Mouse (Mus musculus) natural killer cell, adult 2 months (primary cell): ENCODE results near the gene Pcsk2.

ENCODE experiments used
- DNase-seq, 2 experiments: peaks; one replicate each; pipeline ENCODE4 v3.0.0; 2022; ENCODE audit warnings: low spot score in 2 of 2

Gene Pcsk2

DNA sequence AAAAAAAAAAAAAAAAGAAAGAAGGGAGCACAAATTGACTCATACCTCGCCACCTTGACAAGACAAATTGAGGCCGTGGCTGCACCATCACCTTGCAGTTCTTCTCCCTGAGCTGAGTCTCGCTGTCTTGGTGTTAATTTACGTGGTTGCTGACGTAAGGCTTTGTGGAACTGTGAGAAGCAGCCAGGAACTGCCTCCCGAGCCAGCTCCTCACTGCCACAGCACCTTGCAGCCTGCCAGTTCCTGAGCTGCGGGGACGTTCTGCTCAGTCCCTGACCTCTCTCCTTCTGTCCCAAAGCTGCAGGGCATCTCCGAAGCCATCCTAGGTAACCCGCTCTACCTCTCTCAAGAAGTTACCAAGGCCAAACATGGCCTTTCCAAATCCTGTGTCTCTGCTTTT is 186.5 kb downstream of the Pcsk2 start:
- DNase-seq: no peak

DNA sequence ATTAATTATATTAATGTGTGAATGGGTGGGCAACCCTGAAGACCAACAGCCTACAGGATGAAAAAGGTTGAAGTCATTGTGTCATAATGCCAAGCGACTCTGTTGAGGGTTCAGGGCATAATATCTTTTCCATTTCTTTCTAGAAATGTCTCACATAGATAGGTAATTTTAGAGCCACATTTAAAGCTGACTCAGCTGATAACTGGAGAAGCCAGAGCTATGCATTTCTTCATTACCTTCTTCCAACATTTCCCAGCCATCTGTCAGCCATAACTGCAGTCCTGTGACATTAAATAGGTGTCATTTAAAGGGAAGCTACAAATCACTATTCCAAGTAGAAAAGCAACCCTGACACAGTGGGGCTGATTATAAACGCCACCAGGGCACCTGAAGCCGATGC is 189.5 kb downstream of the Pcsk2 start:
- no peak for DNase-seq

DNA sequence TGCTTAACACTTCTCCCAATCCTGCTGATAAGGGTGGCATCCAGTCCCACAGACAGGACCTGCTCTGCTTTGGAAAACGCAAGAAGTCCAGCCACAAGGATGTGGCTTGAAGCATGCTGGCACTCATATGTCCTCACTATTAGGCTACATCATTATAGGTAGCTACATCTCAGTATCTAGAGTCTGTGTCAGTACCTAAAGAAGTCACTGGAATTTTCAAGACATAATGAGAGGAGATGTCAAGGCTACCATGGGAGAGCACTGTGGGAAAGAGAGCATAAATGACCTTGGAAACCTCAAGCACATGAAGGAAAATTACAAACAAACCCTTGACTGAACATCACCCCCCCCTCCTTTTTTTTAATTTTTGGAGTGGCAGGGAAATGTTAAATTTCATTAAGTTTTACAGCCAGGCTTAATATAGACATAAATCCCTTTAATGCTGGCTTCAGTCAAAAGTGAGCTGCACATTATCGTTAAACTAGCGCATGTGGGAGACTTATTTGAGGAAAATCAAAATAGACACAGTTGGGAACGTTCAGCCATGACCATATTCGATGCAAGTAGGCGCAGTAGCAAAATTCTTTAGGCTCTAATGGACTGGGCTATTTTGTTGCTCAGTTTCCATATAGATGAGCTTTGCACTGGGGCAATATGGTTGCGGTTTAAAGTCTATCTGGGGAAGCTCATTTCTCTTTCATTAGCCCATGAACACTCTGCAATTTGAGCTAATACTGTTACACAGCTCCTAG is 193.7 kb downstream of the Pcsk2 start:
- DNase-seq: no peak

DNA sequence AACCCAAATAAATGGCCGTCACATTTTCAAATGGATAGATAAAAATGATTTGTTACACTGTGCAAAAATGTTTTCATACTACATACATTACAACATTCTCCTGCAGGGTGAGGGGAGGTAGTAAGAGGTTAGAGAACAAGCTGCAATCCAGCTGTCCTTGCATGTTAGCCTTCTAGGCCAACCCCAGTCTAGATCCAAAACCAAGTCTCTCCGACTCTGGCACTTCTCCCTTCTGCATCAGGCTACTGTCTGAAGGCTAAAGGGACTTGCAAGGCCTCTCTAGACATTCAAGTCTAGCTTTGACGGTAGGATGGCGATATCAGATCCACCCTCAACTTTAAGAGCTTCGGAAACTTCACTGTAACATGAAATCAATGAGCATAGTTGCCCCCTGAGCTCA is 196.5 kb downstream of the Pcsk2 start:
- DNase-seq: no peak

DNA sequence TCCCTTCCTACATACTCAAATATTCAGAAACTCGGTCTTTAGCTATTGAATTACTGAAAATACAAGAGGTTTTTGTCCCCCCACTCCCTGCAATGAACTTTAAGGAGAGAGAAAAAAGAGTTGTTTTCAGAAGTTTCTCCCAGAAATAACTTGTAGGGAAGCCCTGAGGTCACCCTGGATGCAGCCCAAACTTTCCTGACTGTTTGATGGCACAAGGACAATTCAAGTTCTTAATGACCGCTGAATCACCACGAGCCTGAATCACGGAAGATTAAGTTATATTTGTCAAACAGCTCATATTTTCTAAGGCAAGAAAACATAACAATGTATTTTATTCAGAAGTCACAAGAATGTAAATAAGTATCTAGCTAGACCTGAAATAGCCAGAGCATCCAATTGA is 197.1 kb downstream of the Pcsk2 start:
- DNase-seq: no peak

DNA sequence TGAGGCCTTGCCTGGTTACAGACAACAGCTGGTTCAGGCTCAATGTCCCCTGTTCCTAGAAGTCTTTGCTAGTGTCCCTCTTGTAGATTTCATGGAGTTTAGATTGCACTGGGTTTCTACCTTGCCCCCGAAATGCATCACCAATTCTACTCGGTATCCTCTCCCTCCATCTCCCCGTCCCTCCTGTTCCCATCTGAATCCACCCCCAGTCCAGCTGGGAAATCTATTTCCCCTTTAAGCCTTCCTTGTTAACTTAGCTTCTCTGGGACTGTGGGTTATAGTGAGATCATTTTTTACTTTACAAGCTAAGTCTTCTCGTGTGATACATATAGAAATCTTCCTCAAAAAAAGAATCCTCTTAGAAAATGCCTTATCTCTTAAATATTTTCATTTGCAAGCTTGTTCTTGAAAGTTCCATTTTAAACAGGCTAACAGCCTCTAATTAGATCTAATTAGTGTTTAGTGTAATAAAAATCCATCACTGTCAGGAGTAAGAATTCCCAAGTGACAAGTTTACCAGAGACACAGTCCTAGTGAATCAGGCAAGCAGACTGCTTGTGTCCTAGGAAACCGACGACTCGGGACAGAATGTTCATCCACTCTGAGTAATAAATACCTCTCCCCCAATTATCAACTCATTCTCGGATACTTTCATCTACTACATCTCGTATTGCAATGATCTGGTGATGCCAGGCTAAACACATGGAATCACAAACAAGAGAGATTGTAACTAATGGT is 206.3 kb downstream of the Pcsk2 start:
- DNase-seq: no peak

DNA sequence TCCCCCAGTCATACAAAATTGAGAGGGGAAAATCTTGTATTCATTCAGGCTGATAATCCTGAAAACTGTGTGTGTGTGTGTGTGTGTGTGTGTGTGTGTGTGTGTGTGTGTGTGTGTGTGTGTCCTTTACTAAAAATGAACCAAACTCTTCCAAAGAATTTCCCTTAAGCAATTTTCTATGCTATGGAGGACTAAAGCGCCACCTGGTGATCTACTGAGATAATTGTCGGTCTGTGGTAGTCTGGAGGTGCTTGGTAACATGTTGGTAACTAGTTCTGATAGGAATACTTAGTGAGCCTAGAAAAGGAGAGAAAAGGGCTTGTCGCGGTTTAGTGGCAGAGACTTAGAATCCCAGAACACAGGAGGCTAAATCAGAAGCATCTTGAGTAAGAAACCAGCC is 230.5 kb downstream of the Pcsk2 start:
- DNase-seq: no peak

DNA sequence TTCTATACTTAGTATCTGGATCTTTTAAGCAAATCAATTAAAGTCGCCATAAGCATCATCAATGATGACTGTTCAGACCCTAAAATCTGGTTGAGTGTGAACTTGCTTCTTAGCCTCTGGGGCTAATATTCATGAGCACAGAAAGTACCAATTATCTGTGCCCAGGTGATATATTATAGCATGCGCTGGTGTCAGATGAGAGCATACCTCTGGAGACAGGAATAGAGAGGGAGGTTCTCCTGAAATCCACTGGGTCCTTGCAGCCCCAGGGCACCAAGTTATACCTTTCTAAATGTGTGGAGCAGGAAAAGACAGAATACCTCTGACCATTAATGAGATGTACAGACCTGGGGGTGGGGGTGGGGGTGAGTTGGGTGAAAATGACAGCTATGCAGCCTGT is 234.4 kb downstream of the Pcsk2 start:
- DNase-seq: no peak

DNA sequence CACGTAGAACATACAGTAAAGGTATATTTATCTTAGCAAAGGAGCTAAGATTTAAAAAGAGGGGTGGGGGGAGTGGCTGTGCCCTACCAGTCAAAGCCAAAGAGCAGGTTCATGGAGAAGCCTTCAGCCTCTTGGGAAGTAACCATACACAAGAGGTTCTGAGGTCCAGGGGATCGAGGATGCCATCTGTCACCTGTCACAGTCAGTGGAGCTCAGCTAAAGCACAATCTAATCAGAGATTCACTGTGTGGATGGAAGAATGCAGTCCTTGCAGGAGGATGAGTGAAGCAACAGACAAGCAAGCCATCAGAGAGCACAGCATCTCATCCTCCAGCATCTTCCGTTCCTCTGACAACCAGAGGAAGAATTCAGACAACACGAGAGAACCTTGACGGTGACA is 244.0 kb downstream of the Pcsk2 start:
- no peak for DNase-seq

DNA sequence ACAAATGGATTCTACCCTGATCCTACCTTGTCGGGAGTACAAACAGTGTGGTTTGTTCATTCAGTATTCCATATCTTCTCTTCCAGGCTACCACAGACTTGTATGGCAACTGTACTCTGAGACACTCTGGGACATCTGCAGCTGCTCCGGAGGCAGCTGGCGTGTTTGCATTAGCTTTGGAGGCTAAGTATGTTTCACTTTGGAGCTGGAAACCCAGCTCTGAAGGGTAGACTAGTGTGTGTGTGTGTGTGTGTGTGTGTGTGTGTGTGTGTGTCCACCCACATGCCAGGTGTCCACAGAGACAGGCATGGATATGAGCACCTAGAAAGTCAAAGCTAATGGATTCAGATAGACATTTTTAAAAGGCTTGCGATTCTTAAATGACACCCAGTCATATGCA is 249.9 kb downstream of the Pcsk2 start:
- no peak for DNase-seq

DNA sequence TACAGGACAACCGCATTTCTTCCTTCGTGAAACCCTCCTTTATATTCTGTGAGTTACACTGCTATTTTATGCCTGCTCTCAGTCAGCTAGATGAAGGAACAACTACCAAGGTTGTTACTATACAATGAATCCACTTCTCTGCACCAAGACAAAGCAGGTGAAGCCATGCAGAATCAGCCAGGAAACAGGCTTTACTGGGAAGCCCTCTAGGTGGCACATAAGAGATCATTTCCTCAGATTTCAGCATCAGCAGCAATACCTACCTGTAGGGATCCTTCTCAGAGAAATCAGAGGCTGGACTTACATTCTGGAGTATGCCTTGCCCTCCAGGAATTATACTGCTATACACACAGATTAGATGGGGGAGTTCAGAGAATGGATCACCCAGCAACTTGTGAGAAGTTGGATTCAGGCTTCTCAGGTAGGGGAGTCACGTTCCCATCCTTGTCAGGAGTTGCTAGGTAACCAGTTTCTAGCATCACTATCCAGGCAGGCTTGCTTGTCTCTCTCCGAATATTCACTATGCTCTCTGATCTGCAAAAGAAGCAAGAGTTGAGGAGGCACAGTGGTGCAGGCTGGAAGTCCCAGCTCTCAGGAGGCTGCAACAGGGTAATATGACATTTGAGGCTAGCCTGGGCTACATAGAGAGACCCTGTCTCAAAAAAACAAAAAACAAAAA is 250.5 kb downstream of the Pcsk2 start:
- no peak for DNase-seq

DNA sequence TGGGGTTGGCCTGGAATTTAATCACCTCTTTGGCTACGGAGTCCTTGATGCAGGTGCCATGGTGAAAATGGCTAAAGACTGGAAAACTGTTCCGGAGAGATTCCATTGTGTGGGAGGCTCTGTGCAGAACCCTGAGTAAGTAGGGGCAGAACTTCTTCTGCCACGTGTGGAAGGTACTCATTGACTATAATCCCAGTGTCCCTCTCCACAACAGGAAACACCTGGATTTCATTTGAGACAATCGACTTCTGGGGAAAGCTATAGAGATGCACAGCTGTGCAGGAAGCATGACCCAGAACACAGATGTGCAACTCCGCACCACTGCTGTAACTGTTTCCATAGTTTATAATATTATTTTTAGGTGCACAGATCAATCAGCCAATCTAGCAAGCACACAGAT is 255.1 kb downstream of the Pcsk2 start:
- no peak for DNase-seq

DNA sequence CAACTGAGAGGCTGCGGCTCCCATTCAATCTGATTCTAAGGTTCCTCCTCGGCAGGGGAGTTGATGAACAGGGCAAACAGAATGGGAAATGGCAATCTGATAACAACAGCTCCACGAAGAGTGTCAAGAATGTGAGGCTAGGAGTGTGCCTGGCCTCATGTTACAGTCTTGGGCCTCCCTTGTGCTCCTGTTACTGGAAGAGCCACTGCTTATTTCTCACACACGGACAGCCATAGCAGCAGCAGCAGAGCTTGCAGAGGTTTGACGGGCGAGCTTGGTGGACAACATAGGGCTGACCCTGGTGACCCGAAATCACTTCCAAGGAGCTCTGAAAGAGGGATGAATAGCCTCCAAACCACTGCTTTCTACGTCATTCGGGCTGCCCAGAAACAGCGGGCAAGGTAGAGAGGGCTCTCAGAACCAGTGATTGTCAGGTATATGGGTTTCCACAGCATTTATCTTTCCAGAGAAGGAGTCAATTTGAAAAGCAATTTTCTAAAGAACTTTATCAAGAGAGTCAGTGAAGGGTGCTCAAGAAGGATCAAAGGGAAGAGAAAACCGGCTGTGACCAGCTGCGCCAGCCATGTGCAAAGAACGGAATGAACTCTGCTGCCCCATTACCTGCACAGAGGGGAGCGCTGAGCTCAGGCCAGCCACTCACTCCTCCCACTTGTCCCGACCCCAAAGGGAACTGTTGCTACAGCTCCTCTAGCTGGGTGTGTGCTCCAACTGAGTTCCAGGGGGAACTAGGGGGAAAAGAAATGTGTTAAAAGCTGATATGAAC is 260.4 kb downstream of the Pcsk2 start:
- DNase-seq: no peak

DNA sequence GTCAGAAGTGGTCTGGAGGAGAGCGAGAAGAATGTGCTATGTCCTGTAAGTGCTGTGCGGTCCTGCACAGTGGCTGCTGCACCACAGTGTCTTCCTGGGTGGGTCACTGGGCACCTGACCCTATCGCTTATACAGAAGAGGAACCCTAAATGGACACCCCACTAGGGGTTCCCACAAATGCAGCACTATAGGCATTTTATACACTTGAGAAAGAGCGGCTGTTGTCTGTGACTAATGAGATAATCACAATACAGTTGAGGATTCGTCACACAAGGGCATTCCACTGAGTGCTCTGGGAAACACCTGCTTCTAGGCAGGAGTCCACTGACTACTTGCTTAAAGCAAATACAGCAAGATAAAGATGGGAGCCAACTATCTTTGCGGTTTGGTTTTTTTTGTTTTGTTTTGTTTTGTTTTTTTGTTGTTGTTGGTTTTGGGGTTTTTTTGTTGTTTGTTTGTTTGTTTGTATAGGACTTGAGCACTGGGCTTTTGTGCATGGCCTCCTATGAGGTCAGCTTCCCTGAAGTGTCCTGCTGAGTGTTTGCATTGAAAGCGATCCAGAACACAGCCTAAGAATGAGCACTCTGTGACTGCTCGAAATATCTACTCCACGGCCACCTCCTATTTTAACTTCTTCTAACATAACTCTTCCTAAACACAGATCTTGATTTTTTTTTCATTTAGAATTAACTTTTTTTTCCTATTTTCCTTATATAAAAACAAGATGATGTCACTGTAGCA is 261.1 kb downstream of the Pcsk2 start:
- no peak for DNase-seq

DNA sequence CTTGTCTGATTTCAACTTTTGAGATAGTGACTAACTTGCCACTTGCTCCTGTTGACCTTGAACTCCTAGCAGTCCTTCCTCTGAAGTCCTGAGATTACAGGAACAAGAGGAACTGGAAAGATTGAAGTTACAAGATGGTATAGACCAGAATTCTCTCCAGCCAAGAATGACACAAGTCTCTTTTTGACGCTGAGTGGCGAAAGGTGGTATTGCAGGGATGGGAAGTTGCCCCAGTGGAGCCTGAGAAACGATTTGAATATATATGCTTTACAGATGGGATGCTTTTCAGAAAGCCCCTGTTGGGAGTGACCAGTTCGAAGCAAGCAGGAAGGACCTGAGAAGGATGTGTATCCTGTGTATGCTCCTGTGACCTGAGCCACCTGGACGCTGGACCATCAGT is 262.8 kb downstream of the Pcsk2 start:
- DNase-seq: no peak

DNA sequence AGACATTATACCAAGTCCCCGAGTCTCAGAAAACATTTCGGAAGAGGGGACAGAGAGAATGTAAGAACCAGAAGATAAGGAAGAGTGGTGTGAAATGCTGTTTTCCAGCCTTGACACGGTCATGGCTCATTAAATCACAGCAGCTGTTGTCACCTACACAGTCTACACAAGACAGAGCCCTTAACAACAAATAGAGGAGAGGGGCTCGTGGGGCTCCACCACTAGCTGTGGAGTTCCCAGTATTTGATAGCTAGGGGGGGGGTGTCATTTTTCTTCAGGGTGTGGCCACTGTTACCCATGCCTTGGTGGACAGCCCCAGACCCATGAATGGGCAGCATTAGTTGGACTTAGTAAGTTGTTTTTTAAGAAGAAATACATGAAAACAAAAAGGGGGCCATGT is 266.3 kb downstream of the Pcsk2 start:
- DNase-seq: no peak

DNA sequence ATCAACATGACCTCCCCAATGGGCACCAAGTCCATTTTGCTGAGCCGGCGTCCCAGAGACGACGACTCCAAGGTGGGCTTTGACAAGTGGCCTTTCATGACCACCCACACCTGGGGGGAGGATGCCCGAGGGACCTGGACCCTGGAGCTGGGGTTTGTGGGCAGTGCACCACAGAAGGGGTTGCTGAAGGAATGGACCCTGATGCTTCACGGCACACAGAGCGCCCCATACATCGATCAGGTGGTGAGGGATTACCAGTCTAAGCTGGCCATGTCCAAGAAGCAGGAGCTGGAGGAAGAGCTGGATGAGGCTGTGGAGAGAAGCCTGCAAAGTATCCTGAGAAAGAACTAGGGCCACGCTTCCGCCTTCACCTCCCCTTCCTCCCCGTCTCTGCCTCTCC is 267.5 kb downstream of the Pcsk2 start:
- no peak for DNase-seq

DNA sequence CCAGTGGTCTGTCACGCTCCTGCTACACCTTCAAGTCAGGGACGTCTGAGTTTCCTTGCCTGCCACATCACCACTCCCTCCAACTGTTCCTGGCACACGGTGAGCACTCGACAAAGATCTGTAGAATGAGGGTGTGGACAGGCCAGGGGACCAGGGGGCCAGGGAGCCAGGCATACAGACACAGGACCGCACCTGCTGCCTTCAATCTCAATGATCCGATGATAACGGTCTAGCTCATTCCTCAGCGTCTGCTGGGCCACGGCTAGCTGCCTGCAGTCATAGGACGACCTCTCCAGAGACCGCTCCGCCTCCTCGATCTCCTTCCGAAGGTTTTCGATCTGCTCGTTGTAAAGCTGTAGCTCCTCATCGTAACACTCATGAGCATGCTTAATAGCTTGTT is 285.7 kb downstream of the Pcsk2 start:
- no peak for DNase-seq

DNA sequence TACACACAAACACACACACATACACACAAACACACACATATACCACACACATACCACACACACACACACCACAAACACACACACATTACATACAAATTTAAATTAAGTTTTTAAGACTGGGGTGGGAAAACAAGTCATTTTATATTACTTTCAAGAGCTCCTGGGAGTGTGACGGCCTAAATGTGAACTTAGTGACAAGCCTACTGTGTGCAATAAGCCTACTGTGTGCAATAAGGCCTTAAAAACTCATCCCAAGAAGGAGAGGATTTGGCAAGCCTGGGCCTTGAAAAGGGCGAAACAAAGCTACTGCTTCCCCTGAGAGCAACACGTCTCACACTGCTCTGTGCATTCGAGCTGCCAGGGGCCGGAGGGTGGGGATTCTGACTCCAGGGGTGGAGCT is 286.8 kb downstream of the Pcsk2 start:
- DNase-seq: no peak

DNA sequence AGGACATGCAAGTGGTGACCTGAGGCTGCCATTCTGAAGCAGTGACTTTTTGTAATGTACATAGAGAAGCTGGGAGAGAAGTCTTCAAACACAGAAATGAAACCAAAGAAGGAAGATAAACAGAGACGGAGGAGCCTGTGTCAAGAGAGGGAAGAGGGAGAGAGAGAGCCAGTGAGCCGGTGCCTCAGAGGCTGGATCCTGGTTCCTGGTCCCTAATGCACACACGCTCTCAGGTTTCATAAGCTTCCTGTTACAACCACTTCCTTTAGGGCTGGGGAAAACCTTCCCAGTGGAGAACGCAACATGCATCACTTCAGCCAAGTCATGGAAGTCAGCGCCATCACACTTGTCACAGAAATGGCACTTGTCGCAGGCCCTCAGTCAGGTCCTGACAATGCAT is 288.1 kb downstream of the Pcsk2 start:
- no peak for DNase-seq

DNA sequence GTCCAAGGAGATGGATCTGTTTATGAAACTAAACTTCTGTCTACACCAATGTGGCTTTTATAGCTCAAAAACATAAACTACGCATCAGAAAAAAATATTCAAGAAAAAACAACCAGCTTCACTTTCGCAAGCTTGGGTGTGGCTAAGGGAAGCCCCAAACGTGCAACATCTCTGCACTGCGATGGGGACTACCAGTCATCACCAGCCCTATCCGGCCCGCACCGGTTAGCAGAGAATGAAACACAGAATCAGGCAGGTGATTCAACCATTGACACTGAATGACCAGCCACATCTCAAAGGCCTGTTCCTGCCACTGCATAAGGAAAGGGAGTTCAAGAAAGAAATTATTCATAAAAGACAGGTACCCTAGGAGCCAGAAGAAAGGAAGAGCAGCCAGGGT is 289.9 kb downstream of the Pcsk2 start:
- no peak for DNase-seq

DNA sequence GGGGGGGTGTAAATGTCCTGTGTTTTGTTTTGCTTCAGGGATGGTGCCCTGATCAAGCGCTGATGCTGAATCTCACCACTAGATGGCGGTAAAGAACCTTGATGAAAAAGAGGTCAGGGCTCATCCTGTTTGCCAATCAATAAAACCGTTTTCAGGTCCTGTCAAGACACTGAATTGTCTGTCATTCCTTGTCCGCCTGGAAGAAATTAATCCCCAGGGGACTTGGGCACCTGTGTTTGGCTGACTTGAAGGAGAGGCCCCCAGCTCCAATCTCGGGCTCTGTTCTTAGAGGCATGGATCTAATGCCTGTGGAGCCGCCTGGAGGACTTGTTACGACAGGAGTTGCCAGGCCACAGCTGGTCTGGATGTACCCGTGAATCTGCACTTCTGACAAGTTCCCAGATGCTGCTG is 291.3 kb downstream of the Pcsk2 start:
- DNase-seq: peak; percentile 75
